Mouse (Mus musculus) gastrocnemius, postnatal 10 days (tissue): ENCODE data around the gene Eif4b. TPM values are rescaled to one million over a fixed set of nuclear protein-coding genes. Genes with fewer than 3 reads are reported as not detected.

Experiments
- total RNA-seq, 2 experiments: library from RNA; stranded (reverse); gene quantifications; 2 replicates each; pipeline ENCODE4 v1.2.3; 2021

Eif4b gene
- total RNA-seq, 2 experiments from 2014 or later, result 151 to 152 TPM

Other genes starting within 250 kb of the Eif4b start
- gene Krt1, start 223.0 kb upstream of the Eif4b start, total RNA-seq, result not detected
- not detected for gene Krt77, start 204.1 kb upstream of the Eif4b start, total RNA-seq
- gene Krt76, start 180.9 kb upstream of the Eif4b start, total RNA-seq, result not detected
- under 1 TPM in 1 of 2 experiments, not detected in 1; 0.21 TPM for gene Krt4, start 149.0 kb upstream of the Eif4b start, total RNA-seq
- not detected for gene Krt79, start 133.4 kb upstream of the Eif4b start, total RNA-seq
- not detected for gene Krt78, start 119.5 kb upstream of the Eif4b start, total RNA-seq
- gene Krt8, start 69.3 kb upstream of the Eif4b start, total RNA-seq, result 1 to 10 TPM; 1.4 to 1.7 TPM
- gene Krt18, start 45.6 kb upstream of the Eif4b start, total RNA-seq, result 1 to 10 TPM; 1.5 to 2.5 TPM
- 10 to 100 TPM; 38.8 to 41.9 TPM for gene Tns2, start 26.6 kb downstream of the Eif4b start, total RNA-seq
- 10 to 100 TPM; 14.2 to 14.8 TPM for gene Spryd3, start 62.5 kb downstream of the Eif4b start, total RNA-seq
- gene Igfbp6, start 70.6 kb downstream of the Eif4b start, total RNA-seq, result 10 to 100 TPM; 66.0 to 77.5 TPM
- under 1 TPM; 0.14 to 0.27 TPM for gene Soat2, start 76.8 kb downstream of the Eif4b start, total RNA-seq
- gene Zfp740, start 129.5 kb downstream of the Eif4b start, total RNA-seq, result 10 to 100 TPM; 42.8 to 52.6 TPM
- gene Csad, start 131.0 kb downstream of the Eif4b start, total RNA-seq, result 10 to 100 TPM; 23.9 to 25.5 TPM
- 1 to 10 TPM in 1 of 2 experiments, under 1 TPM in 1; 0.59 to 1.3 TPM for gene Itgb7, start 158.2 kb downstream of the Eif4b start, total RNA-seq
- 10 to 100 TPM; 12.4 to 22.2 TPM for gene Rarg, start 183.7 kb downstream of the Eif4b start, total RNA-seq
- gene Gm9918, start 196.8 kb downstream of the Eif4b start, total RNA-seq, result not detected
- gene Mfsd5, start 205.7 kb downstream of the Eif4b start, total RNA-seq, result 10 to 100 TPM; 16.1 to 17.6 TPM
- 1 to 10 TPM; 5.3 to 7.8 TPM for gene Espl1, start 222.5 kb downstream of the Eif4b start, total RNA-seq